Mouse (Mus musculus) heart, adult 18-20 months (tissue): Measurements from ENCODE around the gene Cyp4x1. TPM values are rescaled to one million over a fixed set of nuclear protein-coding genes. Genes with fewer than 3 reads are reported as not detected.
"Not testable (repeated sequence)": the region's sequence is repeated elsewhere in the genome, so short reads cannot be mapped to it uniquely, and the experiment has no call there.

Experiments
- DNase-seq, 2 experiments: peaks; one replicate each; pipeline ENCODE4 v3.0.0; 2021 to 2022; ENCODE audit warnings: mixed read lengths in 1 of 2
- long read RNA-seq, 2 experiments: library from polyadenylated mRNA; stranded (forward); transcript quantifications; one replicate each; pipeline ENCODE4 v2.0.0; 2021
- total RNA-seq, 2 experiments: library from RNA; stranded (reverse); gene quantifications; 2 replicates each; pipeline ENCODE4 v1.2.3; 2021

Cyp4x1 gene
- total RNA-seq = not detected
- long read RNA-seq, experiment 1 = 0 reads
- long read RNA-seq, experiment 2 = 0 reads

DNA sequence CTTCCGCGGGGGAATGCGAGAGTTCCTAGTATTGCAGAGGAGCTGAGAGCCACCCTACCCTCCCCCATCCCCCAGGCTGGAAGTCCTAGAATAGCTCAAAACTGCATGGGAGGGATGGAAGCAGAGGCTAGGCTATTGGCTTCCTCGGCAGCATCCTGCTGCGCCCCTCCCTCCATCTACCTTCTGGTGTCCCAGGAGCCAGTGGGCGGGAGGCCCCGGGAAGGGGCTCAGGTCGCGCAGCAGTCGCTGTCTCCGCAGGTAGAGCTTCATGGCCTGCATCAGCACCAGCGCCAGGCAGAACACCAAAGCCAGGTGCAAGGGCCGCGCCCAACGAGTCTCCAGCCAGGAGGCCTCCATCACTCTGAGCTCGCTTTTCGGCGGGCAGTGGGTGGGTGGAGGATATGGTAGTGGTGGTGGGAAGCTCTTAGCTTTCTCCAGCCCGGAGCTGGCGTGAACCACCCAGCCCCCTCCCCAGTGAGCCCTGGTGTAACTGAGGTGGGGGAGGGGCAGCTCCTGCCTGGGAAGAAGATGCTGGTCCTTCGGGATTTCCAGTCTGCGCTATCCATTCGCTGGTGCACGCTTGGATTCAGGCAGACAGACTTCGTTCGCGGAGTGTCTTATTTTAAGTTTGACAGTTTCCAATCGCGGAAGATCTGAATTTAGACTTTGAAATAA is at the start of gene Cyp4x1:
TSS of gene Cyp4x1 (minus strand) at position 661 of the 675 bp plus-strand sequence.
- DNase-seq = no peak

DNA sequence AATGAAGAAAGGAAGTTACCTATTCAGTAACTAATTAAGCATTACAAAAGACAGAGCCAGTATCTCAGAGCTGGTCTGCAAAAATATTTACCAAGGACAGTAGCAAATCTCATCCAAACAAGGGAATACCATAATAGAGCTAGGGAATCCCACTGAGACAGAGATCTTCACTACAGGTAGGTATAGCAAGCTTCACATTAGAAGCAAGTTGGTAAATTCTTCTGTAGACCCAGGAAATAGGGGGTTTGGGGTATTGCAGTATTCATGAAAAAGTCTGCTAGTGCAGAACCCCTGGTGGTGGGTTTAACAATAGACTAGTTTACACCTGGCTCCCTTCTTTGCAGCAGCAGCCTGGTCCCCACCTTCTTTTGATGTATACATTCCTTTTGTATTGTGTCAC is 42.1 kb upstream of the Cyp4x1 start:
- not testable (repeated sequence) for DNase-seq

DNA sequence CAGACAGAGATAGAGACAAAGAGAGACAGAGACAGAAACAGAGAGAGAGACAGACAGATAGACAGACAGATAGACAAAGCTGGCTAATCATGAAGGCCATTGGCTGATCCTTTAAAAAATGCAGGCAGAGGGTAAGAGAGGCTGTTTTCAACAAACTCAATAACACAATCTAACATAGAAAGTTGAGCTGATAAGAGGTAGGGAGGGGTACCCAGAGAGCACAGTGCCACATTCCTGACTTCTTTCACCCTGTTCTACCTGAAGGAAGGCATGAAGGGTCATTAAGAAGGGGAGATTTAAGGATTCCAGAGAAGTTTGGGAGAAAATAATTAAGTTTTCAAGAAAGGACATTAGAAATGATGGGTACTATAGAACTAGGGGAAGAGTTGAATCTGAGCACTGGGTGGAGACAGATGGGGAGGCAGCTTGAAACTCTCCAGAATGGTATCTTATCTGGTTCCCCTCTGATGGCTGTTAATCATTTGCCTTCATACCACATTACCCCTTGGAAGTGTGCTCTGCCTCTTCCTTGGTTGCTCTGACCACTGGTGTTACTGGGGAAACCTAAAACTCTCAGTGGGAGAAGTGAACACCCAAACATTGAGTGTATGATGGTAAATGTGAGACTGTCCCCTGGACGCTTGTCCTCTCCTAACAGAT is 40.7 kb upstream of the Cyp4x1 start:
- no peak for DNase-seq

DNA sequence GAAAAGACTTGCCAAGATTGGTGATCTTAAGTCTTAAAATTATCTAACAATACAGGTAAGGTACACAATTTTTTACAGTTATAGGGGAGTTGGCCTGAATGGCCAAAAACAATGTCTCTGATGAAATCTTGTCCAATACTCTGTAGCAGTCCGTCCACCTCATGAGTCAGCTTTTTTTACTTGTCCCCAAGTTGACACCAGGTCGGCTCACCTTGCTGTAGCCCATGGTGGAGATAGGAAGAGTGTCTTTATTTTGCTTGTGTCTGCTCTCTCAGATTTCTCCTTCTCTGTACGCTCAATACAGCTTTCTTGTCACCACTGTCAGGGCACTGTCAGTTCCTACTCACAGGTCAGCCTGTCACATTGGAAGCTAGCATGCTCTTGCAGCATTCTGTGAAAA is 24.9 kb upstream of the Cyp4x1 start:
- DNase-seq = not testable (repeated sequence)

DNA sequence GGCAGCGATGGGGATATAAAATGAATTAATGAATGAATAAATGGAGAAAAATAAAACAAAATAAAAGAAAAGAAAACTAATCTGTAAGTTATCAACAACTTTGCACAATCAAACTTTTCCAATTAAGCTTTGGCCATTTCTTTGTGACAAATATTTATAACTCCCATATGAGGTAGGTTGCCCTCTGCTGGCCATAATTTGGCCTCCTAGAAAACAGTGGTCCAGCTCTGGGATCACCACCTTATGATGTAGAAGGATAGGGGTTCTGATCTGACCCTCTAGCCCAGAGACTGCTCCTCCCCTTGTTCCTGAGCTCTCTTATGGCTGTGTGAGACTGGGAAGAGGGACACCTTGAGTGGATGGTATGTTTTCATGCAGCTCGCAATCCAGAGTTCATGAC is 20.6 kb upstream of the Cyp4x1 start:
- no peak for DNase-seq

DNA sequence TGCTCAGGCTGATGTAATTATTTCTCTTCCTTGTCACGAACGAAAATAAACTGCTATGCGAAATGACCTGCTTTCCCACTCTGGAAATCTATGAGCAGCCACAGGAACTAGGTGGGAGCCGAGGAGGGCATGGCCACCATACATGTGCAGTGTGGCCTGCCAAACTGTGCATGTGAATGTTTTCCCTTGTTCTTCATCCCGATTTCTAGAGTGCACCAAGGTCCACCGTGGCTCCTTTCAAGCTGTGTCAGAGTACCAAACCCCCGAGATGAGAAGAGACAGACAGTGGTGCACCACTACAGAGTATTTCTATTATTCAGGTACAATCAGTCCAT is 182 bp upstream of the Cyp4x1 start:
- DNase-seq = no peak

DNA sequence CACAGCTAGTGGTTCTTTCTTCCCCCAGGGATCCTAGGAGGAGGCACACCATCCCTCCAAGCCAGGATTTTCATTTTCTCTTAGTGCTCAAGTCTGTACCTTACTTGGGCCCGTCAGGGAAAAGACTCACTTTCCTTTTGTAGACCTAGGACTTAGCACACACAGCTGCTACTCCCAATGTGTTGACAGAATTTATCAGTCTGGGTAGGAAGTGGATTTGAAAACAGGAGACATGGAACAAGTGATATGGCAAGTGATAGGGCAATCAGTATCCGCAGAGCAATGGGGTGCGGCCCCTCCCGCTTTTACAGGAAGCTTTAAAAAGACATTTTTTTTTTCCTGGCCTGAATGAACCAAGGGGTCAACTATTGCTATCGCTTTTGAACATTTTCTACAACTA is 996 bp downstream of the Cyp4x1 start:
- no peak for DNase-seq

DNA sequence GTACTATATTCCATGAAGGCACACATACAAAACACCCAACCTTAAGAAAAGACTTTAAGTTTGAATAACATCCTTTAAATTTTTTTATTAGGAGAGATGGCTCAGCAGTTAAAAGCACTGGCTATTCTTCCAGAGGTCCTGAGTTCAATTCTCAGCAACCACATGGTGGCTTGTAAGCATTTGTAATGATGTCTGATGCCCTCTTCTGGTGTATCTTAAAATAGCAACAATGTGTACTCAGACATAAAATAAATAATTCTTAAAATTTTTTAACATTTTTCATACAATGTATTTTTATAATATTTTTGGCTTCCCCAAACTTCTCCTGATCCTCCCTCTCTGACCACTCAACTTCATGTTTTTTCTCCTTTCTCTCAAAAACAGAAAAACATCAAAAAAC is 9.4 kb downstream of the Cyp4x1 start:
- DNase-seq = no peak

DNA sequence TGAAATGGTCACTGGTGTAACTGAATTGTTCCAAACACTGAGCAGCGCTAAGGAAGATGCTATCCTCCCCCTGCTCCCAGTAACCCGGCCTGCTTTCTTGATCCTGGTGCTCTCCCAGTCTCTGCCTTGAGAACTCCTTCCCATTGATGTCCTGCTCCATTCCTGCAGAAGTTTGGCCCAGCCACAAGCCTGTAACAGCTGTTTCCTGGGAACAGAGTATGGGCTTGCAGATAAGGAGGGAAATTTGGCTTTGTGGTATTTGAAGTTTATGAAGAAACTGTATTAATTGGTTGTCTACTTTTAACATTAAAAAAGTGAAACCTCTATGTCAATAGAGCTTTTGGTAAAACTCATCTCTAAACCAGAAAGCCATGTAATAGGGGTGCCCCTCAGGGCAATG is 10.6 kb downstream of the Cyp4x1 start:
- DNase-seq = no peak

DNA sequence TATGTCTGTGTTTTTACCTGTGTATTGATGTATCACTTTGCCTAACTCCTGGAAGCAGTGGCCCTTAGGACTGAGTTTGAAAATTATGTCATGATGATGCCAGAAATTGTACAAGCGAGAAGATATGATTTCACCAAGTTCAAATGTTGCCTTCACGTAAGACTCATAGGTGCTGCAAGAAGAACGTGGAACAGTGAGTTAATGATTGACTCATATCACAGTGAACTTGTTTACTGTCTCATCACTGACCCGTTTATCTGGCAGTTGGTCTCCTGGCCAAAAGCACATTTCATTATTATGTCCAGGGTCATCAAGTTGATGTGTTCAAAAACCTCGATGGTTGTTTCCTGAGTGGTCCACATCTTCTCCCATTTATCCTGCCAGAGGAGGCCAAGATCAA is 12.5 kb downstream of the Cyp4x1 start:
- DNase-seq = no peak

DNA sequence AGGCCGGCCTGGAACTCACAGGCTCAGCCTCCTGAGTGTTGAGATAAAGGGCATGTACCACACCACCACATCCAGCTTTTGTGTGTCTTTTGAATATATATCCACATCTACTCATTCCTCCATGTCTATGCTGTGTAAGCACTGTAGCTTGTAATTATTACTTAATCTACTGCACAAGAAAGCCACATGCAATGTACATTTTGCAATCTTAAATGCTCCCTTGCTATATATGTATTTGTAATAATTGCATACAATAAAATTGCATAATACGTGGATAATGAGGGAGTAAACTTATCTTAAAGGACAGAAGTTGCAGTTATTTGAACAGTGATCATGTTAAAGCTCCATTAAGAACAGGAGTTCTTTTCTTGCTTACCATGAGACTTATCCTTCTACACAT is 12.9 kb downstream of the Cyp4x1 start:
- DNase-seq = no peak

DNA sequence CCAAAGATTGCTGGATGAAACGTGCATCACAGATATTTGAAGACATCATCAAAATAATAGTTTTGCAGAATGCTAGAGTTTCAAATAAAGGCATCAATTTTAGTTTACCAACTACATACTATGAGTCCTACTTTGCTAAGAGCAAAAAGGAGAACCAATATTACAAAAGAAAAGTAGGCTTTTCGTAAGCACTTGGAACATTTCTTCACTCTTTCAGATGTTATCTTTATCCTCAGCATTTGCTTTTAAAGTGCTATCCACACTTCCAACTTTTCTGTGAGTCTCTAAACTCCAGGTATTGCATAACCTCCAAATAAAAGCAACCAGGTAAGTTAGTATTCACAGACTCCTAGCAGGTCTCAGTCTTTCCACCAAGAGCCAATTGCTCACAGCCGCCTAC is 14.4 kb downstream of the Cyp4x1 start:
- DNase-seq = no peak

DNA sequence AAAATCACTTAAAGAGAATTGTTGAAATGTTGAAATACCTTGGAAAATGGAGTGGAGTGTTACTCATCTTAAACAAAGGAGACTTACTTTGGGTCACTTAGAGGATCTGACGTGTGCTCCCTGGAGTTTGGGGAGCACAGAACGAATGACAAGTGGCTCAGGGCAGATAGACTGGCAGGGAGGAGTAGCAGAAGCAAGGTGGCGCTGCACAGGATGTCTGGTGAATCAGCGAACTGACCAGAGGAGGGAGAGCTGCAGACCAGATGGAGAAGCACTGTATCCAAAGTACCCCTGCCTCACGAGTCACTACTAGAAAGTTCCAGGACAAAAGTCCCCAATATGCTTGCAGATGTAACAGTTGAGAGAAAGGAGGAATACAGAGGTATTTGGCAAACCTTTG is 20.8 kb downstream of the Cyp4x1 start:
- no peak for DNase-seq

DNA sequence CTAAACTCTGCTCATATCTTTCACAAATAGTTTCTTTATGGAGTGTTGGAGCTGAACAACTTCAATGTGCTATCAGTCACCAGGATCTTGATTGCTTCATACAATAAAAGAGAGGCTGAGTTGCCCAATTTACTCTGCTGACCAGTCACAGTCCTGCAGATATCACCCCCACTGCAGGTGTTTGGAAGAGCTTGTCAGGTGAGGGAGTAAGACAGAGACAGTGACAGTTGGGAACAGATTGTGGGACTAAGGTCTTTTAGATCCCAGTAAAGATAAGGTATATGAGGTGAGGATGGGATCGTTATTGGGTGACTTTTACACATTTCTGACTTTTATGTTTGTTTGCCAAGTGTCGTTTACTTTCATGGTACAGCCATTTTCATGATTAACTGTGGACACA is 22.9 kb downstream of the Cyp4x1 start:
- DNase-seq = no peak

DNA sequence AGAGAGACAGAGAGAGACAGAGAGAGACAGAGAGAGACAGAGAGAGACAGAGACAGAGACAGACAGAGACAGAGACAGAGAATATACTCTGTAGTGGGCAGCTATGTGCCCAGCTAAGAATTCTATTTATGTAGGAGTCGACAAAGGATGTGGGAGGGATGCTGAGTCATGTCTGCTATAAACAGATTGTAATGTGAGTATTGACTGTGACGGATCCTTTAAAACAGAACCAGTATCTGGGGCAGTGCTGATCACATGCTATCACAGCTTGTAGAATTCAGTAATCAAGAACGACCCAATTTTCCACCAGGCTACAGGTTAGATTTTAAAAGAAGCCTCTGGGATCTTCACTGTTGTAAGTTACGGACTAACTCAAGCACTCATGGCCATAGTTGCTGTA is 30.6 kb downstream of the Cyp4x1 start:
- no peak for DNase-seq

DNA sequence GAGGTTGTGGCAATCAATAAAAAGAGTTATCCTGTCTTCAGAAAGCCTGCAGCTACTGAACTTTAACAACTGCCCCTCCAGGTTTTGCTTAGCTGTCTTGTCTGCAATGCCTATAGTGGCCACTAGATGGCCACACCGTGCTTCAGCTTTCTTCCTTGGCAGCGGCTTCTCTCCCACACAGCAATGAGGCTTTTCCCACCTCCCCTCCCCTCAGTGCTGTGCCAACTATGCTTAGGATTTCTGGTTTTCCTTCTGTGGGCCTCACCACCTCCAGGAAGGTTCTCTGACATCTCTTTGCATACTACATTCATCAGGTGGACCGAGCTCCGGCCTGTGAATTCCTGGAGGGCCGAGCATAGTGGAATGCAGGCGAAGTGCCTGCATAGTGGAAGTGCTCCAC is 32.4 kb downstream of the Cyp4x1 start:
- DNase-seq = peak; percentile 47 to 67

DNA sequence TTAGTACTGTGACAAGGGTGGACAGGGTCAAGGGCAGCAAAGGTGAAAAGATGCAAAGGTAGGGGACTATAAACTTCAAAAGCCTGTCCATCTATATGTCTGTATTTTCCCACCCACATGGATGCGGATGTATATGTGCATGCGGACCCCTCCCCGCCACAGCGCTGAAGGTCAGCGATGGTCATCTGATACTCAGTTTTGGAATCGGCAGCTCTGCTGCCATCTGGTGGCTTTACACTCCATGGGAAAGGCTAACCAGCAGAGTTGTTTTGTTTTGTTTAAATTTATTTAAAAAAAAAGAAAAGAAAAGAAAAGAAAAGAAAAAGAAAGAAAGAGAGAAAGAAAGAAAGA is 37.0 kb downstream of the Cyp4x1 start:
- peak in 1 of 2 experiments; percentile 38 for DNase-seq

DNA sequence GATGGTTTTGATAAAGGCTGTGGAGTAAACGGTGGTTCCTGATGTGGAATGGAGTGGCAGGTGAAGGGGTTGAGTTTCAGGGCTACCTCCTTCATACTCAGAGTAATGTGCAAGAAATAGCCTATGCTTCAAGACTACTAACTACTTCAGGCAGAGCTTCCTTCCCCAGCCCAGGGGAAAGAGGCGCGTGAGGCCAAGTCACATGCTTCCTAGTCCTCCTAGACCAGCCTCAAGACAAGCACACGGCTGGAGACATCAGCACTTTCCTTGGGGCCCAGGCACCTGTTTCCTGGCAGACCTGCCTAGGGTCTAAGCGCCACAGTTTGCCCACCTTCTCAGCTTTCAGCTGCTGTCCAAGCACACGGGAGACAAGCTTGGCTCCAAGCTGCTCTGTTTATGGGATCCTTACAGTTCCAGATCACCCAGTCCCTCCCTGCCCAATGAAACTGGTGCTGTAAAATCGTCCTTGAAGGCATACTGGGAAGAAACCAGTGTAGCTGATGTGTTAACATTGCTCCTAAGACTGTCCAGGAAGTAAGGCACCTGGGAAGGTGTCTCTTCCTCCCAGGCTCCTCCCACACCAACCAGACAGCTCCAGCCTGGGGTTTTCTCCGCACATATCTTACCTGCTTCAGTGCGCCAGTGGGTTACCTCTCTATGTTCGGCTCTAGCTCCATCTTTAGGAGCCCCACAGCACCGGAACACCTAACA is 37.5 kb downstream of the Cyp4x1 start:
- peak in 1 of 2 experiments; percentile 19 for DNase-seq

DNA sequence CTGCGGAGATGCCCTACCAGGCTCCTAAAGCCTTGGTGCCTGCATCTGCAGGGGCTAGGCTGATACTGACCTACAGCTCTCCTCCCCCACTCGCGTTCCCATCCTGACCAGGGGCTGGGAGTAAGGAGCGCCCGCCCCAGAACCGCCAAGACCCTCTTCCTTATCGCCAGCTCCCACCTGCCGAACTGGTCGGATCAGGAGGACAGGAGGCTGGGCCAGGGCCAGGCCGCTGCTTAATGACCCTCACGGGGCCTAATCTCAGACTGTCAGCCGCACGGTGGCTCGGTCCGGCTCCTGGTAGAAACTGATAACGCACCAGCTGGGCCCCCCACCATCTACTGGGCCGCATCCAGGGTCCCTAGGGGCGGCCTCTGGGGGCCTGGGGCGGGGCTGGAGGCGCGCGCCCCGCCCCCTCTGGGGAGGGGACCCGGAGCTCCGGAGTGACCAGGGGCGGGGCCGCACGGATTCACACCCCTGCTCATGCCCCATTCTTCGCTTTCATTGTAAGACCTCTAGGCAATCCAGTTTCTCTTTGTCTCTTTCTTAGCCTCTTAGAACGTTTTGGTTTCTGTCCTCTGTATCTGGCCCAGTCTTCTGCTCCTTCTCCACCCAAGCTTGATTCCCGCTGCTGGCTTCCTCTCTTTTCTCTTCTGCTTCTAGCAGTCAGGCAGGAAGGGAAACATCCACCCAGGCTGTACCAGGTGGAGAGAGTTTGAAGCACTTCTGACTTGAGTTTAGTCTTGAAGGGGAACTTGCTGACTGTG is 38.2 kb downstream of the Cyp4x1 start:
- peak; percentile 29 to 35 for DNase-seq

DNA sequence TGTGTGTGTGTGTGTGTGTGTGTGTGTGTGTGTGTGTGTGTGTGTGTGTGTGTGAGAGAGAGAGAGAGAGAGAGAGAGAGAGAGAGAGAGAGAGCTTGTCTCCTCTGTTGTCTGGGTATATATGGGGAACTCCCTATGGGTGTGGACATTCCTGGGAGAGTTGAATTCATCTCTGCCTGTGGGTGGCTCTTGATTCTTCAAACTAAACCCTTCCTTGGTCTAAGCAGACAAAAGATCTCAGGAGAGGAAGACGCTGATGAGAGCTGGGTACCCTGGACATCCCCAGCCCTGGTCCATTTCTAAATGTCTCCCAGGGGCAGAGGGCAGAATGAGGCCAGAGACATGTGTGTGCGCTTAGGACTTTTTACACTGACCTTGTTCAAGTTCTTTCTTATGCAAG is 40.0 kb downstream of the Cyp4x1 start:
- DNase-seq = no peak

DNA sequence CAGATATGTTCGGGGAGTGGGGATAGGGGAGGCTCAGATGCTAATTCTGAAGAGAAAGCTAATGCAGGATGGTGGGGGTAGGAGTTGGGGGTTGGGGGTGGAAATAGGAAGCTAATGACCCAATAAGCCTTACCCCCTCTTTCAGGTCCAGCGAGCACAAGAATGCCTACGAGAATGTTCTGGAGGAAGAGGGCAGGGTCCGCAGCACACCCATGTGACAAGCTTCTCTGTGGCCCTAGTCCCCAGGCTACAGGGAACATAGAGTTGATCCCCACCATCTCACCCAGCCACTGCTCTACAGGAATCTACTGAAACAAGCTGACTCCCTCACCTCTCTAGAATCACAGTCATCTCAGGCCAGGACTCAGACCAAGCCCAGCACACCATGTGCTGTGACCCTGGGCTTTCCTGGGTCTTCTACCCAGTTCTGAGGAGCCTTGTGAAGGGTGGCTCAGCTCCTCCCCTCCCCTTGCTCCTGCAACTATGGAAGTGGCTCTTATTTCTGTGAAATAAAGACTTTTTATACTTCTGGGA is 40.7 kb downstream of the Cyp4x1 start:
- no peak for DNase-seq

DNA sequence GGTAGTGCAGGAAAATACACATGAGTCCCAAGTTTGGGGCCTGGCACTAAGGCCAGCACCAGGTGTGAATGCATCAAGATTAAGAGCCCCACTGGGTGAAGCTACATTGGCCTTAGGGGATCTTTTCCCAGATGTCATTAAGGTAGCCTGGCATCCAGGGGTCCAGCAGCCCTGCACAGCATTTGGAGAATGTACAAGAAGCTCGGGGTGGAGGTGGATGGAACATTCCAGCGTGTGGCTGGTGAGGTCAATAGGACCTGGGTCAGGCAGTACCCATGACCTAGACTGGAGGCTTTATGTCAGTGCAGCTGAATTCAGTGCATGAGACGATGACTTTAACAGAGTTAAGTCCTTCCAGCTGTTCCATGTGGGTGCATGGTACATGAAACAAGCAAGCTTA is 42.3 kb downstream of the Cyp4x1 start:
- DNase-seq = no peak

DNA sequence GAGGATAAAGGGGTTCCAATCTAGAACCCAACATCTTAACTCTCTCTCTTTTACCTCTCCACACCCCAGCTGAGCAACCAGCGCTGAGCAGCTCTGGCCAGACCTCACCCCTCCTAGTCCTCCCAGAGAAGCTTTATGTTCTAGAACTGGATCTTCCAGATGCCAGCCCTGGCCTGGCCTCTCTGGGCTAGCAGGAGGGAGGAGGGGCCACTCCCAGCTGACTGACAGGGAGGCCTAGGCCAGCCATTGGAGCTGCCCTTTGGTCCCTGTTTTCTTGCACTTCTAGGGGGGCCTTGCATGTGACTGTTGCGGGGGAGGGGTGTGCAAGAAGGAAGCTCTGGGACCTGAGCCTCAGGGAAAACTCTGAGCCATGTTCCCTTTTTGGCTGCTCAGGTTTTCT is 43.5 kb downstream of the Cyp4x1 start:
- no peak for DNase-seq
